Mouse (Mus musculus) midbrain, embryonic 16.5 days (tissue): ENCODE measurements around the gene Psmg1. TPM values are rescaled to one million over a fixed set of nuclear protein-coding genes. Genes with fewer than 3 reads are reported as not detected.
"Not testable (repeated sequence)": the region's sequence is repeated elsewhere in the genome, so short reads cannot be mapped to it uniquely, and the experiment has no call there.

Source experiments
- ATAC-seq: fragments of 200-750 bp; cut with Nextera tagmentation; 2 replicates; pipeline ENCODE4 v1.8.0; 2017; ENCODE audit warnings: moderate TSS enrichment
- H3K27ac ChIP-seq: fragments of 300-500 bp; sonication (generic); 2 replicates; pipeline ENCODE4 v1.5.1; 2014; ENCODE audit warnings: mild to moderate bottlenecking, low read length, mixed read lengths
- H3K27me3 ChIP-seq: fragments of 300-500 bp; sonication (generic); 2 replicates; pipeline ENCODE4 v1.6.1; 2014; ENCODE audit warnings: low read depth, low read length, mixed read lengths; ENCODE audit not compliant: control insufficient read depth, insufficient read depth
- H3K36me3 ChIP-seq: fragments of 300-500 bp; sonication (generic); 2 replicates; pipeline ENCODE4 v1.6.1; 2014; ENCODE audit warnings: mild to moderate bottlenecking, low read length, moderate library complexity, mixed read lengths; ENCODE audit not compliant: control insufficient read depth, insufficient read depth
- H3K4me1 ChIP-seq: fragments of 300-500 bp; sonication (generic); 2 replicates; pipeline ENCODE4 v1.6.1; 2014; ENCODE audit warnings: mild to moderate bottlenecking, low read length, mixed read lengths; ENCODE audit not compliant: control insufficient read depth, insufficient read depth
- H3K4me2 ChIP-seq: fragments of 300-500 bp; sonication (generic); 2 replicates; pipeline ENCODE4 v1.6.1; 2014; ENCODE audit warnings: mild to moderate bottlenecking, low read length, mixed read lengths
- H3K4me3 ChIP-seq: fragments of 300-500 bp; sonication (generic); 2 replicates; pipeline ENCODE4 v1.5.1; 2014; ENCODE audit warnings: low read depth, mild to moderate bottlenecking, low read length, moderate library complexity, mixed read lengths
- H3K9ac ChIP-seq: fragments of 300-500 bp; sonication (generic); 2 replicates; pipeline ENCODE4 v1.6.1; 2014; ENCODE audit warnings: low read depth, low read length, mixed read lengths
- H3K9me3 ChIP-seq: fragments of 300-500 bp; sonication (generic); replicated peaks from 2 replicates; pipeline ENCODE4 v1.6.1; 2014; ENCODE audit warnings: mild to moderate bottlenecking, low read length, mixed read lengths; ENCODE audit not compliant: control insufficient read depth, poor library complexity, severe bottlenecking
- WGBS: fragments of 180-500 bp; shearing (Covaris S2); extraction: QIAGEN DNeasy Blood & Tissue Kit; methylation state at CpG from one replicate; pipeline ENCODE4 v1.1.7; 2014; 5-methylcytosine and 5-hydroxymethylcytosine counted together
- polyA plus RNA-seq: library from polyadenylated mRNA; unstranded; fragments of >200 nt; fragmentation: Nextera tagmentation; extraction: Ambion mirVana; gene quantifications from 2 replicates; pipeline ENCODE4 v1.2.1, GENCODE M21; 2015

Psmg1 gene
- polyA plus RNA-seq, 1 experiment from 2014 or later: 68.3 TPM

GRCm38 (mm10) chr16:95967455-95967854 is 23.3 kb downstream of the Psmg1 start:
- no peaks in the 10 kb centered on the region for H3K36me3 ChIP-seq
- H3K27me3 ChIP-seq: no peaks in the 10 kb centered on the region
- no peaks in the 10 kb centered on the region for H3K4me1 ChIP-seq
- no peak overlapping the region for H3K4me2 ChIP-seq
- no peak overlapping the region for H3K27ac ChIP-seq
- WGBS: 87% methylated on average over 11 of the region's 11 CpGs
- H3K9me3 ChIP-seq: no peaks in the 10 kb centered on the region
- H3K9ac ChIP-seq: no peak overlapping the region
- H3K4me3 ChIP-seq: no peak overlapping the region
- ATAC-seq: no peak

GRCm38 (mm10) chr16:95964427-95965023 is 26.2 kb downstream of the Psmg1 start:
- H3K4me1 ChIP-seq: no peaks in the 10 kb centered on the region
- H3K27me3 ChIP-seq: no peaks in the 10 kb centered on the region
- H3K9ac ChIP-seq: no peak overlapping the region
- H3K4me3 ChIP-seq: no peak overlapping the region
- no peak overlapping the region for H3K4me2 ChIP-seq
- no peaks in the 10 kb centered on the region for H3K36me3 ChIP-seq
- 53% methylated on average over 11 of the region's 11 CpGs for WGBS
- no peak for ATAC-seq
- no peak overlapping the region for H3K27ac ChIP-seq
- no peaks in the 10 kb centered on the region for H3K9me3 ChIP-seq

- 66% methylated on average over 1 of the region's 1 CpGs for WGBS
- H3K27ac ChIP-seq, H3K4me1 ChIP-seq, H3K4me2 ChIP-seq, ATAC-seq, H3K27me3 ChIP-seq, H3K36me3 ChIP-seq, H3K9me3 ChIP-seq, H3K9ac ChIP-seq, H3K4me3 ChIP-seq: not testable (repeated sequence)
These were observed 29.3 kb downstream of the Psmg1 start for GRCm38 (mm10) chr16:95961484-95961883.

GRCm38 (mm10) chr16:95960689-95961088 is 30.1 kb downstream of the Psmg1 start:
- not testable (repeated sequence) for H3K4me2 ChIP-seq, H3K27me3 ChIP-seq, H3K4me1 ChIP-seq, ATAC-seq, H3K27ac ChIP-seq, H3K36me3 ChIP-seq, H3K9me3 ChIP-seq, H3K9ac ChIP-seq, H3K4me3 ChIP-seq
- 92% methylated on average over 2 of the region's 2 CpGs for WGBS

- H3K4me1 ChIP-seq: no peaks in the 10 kb centered on the region
- no peak overlapping the region for H3K4me3 ChIP-seq
- H3K9ac ChIP-seq: no peak overlapping the region
- H3K27ac ChIP-seq: no peak overlapping the region
- WGBS: 94% methylated on average over 8 of the region's 8 CpGs
- H3K27me3 ChIP-seq: no peaks in the 10 kb centered on the region
- H3K36me3 ChIP-seq: no peaks in the 10 kb centered on the region
- no peak for ATAC-seq
- H3K4me2 ChIP-seq: no peak overlapping the region
- H3K9me3 ChIP-seq: no peaks in the 10 kb centered on the region
These were observed 32.7 kb downstream of the Psmg1 start for GRCm38 (mm10) chr16:95958080-95958479.

- Histone ChIP-seq H3K9ac (no peak overlapping the region), H3K4me1 (no peaks in the 10 kb centered on the region), H3K4me3 (no peak overlapping the region), H3K4me2 (no peak overlapping the region), H3K27ac (no peak overlapping the region), H3K27me3 (no peaks in the 10 kb centered on the region), H3K36me3 (no peaks in the 10 kb centered on the region), H3K9me3 (no peaks in the 10 kb centered on the region)
- no peak for ATAC-seq
- WGBS: 60% methylated on average over 5 of the region's 5 CpGs
These were observed 34.1 kb downstream of the Psmg1 start for GRCm38 (mm10) chr16:95956618-95957017.

- Histone ChIP-seq H3K9ac (no peak overlapping the region), H3K4me2 (no peak overlapping the region), H3K4me3 (no peak overlapping the region), H3K9me3 (no peaks in the 10 kb centered on the region), H3K36me3 (no peaks in the 10 kb centered on the region), H3K4me1 (no peaks in the 10 kb centered on the region), H3K27me3 (no peaks in the 10 kb centered on the region), H3K27ac (no peak overlapping the region)
- no peak for ATAC-seq
- 94% methylated on average over 5 of the region's 5 CpGs for WGBS
These were observed 34.9 kb downstream of the Psmg1 start for GRCm38 (mm10) chr16:95955716-95956346.

- Histone ChIP-seq H3K9ac (no peak overlapping the region), H3K4me3 (no peak overlapping the region), H3K27ac (no peak overlapping the region), H3K9me3 (no peaks in the 10 kb centered on the region), H3K4me2 (no peak overlapping the region), H3K36me3 (no peaks in the 10 kb centered on the region), H3K4me1 (no peaks in the 10 kb centered on the region), H3K27me3 (no peaks in the 10 kb centered on the region)
- ATAC-seq: no peak
- 90% methylated on average over 3 of the region's 3 CpGs for WGBS
These were observed 36.4 kb downstream of the Psmg1 start for GRCm38 (mm10) chr16:95954341-95954740.

- Histone ChIP-seq H3K4me2 (no peak overlapping the region), H3K27me3 (no peaks in the 10 kb centered on the region), H3K4me1 (no peaks in the 10 kb centered on the region), H3K9ac (no peak overlapping the region), H3K4me3 (no peak overlapping the region), H3K9me3 (no peaks in the 10 kb centered on the region), H3K27ac (no peak overlapping the region), H3K36me3 (no peaks in the 10 kb centered on the region)
- no peak for ATAC-seq
- WGBS: 86% methylated on average over 4 of the region's 4 CpGs
These were observed 37.6 kb downstream of the Psmg1 start for GRCm38 (mm10) chr16:95953159-95953650.
